Mouse (Mus musculus): Measurements from ENCODE around the gene Sit1.

DNA sequence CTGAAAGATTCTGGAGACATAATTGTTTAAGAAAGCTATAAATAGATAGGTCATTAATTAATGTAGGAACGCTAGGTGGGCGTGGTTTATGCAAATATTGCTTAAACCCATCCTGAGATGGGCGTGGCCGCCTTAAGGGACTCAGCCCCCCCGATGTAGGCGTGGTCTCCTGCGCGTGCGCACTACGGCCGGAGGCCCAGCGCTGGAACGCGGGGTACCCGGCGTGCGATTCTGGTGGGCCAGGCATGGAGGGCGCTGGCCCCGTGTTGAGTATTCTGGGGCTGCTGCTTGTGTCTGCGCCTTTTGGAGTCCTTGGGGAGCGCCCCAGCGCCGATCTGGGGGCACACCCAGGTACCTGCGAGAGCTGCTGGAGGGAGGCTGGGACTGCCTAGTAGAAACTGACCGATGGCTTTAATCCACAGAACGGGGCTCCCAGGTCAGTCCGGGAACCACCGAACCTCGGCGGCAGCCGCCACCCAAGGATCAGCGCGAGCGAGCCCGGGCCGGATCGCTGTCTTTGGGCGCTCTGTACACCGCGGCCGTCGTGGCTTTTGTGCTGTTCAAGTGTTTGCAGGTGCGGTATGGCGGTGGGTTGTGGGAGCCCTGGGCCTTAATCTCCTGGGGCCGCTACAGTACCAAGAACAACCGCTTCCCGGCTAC lies 9.8 kb upstream of the Sit1 start:
- no peak for TF ChIP-seq GATA1 (IDR thresholded peaks at IDR 0.05; ENCODE audit: low read length)
- TF ChIP-seq TAL1 (IDR thresholded peaks at IDR 0.05; ENCODE audit: low read length) = no peak

All from erythroblast, embryonic 14.5 days (primary cell).